Mouse (Mus musculus) lung, adult 2 months (tissue): ENCODE data around the gene Gas2.

Experiments used
- CTCF ChIP-seq: fragments of 200-500 bp; IDR thresholded peaks from 2 replicates; pipeline ENCODE4 v1.5.1; 2011; ENCODE audit warnings: mild to moderate bottlenecking, low read length, control low read depth; ENCODE audit not compliant: insufficient read depth
- POLR2A ChIP-seq: fragments of 200-500 bp; IDR thresholded peaks from 2 replicates; pipeline ENCODE4 v1.6.1; 2011; ENCODE audit warnings: low read depth, mild to moderate bottlenecking, control low read depth, low read length, borderline replicate concordance; ENCODE audit errors: extremely low read depth

- TF ChIP-seq CTCF: no peak
- no peak for TF ChIP-seq POLR2A
Measured at GRCm38 (mm10) chr7:51928761-51929519, 67.1 kb downstream of the Gas2 start.
